Mouse (Mus musculus): ENCODE results near the gene Hgd.

- TF ChIP-seq CTCF (IDR thresholded peaks at IDR 0.05) (no peak), EP300 (IDR thresholded peaks at IDR 0.05) (no peak)
These were observed 74.0 kb downstream of the Hgd start, which contains the start of gene Ndufb4 for GRCm38 (mm10) chr16:37653731-37654657.
